Mouse (Mus musculus) CD4-positive, CD25-positive, alpha-beta regulatory T cell, adult 4 months (primary cell): ENCODE measurements around the gene Gas8. TPM values are rescaled to one million over a fixed set of nuclear protein-coding genes. Genes with fewer than 3 reads are reported as not detected.
"Not testable (repeated sequence)": the region's sequence is repeated elsewhere in the genome, so short reads cannot be mapped to it uniquely, and the experiment has no call there.

Experiments
- ATAC-seq: one replicate; pipeline ENCODE4 v1.8.0; 2017
- polyA plus RNA-seq, 2 experiments: library from polyadenylated mRNA; unstranded; fragments of 100-300 nt; shearing (Covaris generic); gene quantifications; one replicate each; pipeline ENCODE4 v1.2.1; 2017

Gene Gas8
- 1 to 10 TPM; 6.5 to 7.4 TPM for polyA plus RNA-seq

DNA sequence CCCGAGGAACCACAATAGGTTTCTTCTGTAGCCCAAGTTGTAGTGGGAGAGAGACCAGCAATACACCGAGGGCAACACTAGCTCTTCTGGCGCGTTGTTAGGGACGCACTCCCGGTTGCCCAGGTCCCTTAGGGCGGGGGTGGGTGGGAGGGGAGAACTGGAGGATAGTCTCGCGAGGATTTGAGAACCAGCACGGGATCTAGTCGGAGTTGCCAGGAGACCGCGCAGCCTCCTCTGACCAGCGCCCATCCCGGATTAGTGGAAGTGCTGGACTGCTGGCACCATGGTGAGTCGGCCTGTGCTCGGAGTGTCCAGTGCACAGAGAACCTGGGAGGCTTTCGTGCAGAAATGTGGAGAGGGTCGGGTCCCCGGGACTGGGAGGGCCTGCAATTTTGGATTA lies at the start of gene Gas8:
TSS of gene Gas8 (plus strand) at position 168 of the 400 bp plus-strand sequence.
- ATAC-seq, result peak; percentile 98

DNA sequence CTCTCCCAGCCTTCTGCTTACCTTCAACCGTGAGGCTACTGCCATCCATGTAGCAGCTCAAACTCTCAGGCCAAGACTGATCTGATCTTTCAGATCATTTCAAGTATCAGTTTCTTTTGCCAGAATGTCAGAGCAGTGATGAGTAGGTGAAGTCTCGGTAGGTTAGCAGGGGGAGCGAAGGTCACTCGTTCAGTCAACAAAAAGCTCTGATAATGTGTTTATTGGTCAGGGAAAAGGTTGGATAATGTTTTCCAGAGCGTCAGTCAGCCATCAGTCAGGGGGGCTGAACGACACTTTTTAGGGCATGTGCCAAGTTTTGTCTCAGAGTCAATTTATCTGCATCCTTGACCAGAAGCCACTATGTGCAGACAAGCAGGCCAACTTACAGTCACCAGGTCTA lies 45.6 kb upstream of the Gas8 start:
- not testable (repeated sequence) for ATAC-seq

DNA sequence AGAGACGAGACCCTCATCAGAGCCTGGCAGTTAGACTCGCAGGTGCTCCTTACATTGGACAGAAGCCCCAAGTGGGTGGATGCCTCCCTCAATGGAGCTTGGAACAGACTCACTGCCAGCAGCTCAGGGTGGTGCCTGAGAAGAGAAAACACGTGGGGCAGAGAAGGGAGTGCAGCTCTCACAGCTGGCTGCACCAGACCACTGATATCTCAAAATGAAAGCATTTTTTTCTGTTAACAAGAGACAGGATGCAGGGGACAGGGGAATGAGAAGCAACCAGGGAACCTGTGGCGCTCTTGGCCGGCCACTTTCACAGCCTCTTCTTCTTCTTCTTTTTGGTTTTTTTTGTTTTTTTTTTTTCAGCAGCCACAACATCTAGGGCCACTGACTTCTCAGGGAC lies 44.1 kb upstream of the Gas8 start:
- ATAC-seq, result not testable (repeated sequence)

DNA sequence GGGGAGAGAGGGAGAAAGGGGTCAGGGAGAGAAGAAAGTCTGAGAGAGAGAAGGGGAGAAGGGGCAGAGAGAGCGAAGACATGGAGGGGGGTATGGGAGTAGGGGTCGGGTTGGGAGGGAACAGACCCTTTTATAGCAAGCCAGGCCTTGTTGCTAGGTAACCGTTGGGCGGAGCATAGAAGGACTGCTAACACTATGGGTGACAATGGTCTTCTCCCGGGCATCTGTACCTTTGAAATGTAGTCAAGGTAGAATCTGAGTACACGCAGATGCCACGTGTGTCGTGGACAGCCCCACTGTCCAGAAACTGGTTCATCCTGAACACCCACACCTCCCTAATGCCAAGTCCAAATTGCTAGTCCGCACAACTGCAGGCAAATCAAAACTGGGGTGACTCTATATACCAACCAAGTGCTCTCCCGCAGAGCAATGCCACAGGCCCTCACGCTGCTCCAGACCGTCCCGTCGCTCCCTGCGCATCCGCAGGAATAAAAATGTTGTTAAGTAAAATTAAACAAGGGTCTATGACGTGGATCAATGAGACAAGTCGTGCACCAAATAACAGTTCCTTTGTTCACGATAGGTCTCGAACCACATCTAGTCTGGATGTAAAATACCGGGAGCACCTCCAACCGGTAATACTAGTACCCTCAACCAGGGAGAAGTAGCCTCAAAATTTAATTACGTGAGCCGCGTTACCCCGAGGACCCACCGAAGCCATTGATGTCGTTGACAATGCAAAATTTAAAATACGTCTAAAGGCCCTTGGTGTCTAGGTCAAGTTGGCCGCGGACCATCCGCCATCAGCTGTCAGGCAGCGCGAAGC lies 41.5 kb upstream of the Gas8 start:
- peak; percentile 20 for ATAC-seq

DNA sequence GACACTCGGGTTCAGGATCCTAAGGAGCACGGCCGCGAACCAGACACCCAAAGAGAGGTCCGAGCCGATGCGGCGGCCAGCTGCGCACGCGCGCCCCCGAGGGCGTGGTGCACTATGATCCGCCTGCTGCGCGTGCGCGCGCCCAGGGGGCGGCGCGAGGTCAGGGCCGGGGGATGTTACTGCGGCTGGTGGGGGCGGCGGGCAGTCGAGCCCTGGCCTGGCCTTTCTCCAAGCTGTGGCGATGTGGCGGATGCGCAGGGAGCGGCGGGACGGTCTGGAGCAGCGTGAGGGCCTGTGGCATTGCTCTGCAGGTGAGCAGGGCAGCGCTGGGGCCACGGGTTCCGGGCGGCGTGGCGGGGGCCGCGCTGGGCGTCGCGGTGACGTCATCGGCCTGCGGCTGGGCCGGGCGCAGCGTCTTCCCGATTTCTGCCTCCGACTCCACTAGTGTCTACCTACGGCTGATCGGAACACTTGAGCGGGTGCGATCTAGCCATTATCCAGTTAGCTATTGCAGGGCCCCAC lies 40.8 kb upstream of the Gas8 start, which contains the start of gene Afg3l1:
TSS of gene Afg3l1 (plus strand) at position 167 of the 522 bp plus-strand sequence.
- peak; percentile 76 for ATAC-seq

DNA sequence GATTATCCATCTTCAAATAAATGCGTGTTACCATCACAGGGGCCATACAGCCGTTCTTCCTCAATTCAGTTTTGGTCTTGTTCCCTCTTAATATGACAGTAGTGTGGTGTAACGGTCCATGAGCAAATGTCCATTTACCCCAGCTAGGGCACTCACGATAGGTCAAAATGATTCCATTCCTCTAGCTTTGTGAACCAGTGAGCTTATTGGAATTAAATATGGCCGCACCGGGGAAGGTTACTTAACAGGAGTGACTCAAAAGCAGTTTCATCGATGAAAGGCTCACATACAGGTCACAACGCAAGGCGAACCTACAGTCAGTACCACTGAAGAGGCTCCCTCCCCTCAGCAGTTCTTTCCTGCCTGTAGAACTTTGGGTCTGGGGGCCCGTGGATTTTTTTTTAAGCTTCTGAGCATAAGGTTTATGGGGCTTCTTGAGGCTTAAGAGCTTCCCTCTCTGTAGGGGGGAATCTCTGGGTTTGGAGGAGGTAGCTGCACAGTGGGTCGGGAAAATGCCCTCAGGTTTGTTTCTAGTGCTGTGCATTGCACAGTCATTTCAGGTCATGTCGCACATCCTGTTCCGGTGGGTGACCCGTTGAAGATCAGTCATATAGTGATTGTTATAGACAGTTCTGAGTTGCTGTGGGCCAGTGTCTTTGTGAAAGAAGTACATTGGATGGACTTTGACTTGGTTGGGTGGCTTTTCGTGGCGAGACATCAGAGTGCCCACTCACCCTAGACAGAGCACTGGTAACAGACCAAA lies 40.0 kb upstream of the Gas8 start:
- peak; percentile 66 for ATAC-seq

DNA sequence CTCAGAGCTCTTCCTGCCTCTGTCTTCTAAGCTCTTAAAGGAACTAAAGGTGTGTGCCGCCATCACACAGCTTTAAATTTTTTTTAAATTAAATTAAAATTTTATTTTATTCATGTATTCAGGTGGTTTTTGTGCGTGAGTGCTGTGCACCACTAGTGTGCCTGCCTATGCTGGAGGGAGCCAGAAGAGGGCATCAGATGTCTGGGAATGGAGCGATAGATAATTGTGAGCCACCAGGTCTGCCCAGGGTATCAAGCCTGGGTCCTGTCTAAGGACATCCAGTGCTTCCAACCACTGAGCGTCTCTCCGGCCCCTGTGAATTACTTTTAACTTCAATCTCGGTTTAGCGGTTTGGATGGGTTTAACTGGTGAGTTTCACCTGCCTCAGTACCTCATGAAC lies 36.0 kb upstream of the Gas8 start:
- no peak for ATAC-seq

DNA sequence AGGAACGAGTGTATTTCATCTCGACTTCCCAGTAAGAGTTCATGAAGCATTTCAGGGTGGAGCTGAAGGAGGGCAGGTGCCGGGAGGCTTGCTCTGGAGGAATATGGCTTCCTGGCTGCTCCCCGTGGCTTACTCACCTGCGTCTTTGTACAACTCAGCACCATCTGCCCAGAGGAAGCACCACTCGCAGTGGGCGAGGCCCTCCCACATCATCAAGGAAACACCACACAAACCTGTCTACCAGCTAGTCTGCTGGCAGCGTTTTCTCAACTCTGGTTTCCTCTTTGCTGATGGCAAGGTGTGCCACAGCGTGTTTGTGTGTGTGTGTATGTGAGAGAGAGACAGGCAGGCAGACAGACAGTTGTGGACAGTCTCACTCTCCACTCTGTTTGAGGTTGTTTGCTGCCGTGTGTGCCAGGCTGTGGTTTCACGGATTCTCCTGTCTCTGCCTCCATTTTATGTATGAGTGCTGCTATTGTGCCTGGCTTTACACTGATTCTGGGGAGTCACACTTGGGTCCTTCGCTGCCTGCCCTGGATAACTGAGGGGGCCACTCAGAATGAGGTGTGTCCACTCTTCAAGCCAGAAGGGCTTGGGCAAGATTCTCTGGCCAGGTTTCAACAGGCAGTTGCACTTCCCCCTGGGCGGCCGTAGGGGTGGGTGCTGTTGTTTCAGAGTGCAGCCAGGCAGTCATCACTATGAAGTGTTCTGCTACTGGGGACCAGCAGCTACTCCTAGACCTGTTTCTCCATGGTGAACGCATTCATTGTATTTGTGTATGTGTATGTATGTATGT lies 27.2 kb upstream of the Gas8 start:
- ATAC-seq, result no peak

DNA sequence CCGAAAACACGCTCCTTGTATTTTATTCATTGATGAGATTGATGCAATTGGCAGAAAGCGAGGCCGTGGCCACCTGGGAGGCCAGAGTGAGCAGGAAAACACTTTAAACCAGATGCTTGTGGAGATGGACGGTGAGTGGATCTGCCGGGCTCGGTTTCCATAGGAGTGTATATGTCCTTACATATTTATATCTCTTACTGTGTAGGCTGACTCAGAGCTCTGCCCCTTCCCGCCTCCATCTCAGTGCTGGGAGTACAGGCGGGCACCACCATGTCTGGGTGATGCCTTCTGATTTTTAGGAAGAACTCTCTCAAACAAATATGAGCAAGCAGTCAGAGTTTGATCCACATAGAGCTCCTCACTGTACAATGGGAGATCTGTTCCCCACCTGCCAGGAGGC lies 25.7 kb upstream of the Gas8 start:
- ATAC-seq, result no peak

DNA sequence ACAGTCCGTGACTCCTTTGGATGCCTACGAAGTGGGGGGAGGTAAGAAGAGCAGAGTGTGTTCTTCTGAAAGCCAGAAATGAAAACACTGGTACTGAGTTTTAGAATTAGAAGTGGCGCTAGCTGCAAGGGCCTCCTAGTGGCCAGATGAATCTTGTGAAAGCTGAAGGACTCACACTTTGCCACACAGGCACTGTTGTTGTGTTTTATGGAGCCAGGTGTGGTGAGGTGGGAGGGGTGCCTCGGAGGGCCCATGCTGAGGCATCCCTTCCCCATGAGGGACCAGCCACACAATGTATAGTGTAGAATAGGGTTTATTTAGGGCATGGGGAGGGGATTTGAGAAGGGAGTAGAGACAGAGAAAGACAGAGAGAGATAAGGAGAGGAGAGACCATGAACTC lies 20.9 kb upstream of the Gas8 start:
- no peak for ATAC-seq

DNA sequence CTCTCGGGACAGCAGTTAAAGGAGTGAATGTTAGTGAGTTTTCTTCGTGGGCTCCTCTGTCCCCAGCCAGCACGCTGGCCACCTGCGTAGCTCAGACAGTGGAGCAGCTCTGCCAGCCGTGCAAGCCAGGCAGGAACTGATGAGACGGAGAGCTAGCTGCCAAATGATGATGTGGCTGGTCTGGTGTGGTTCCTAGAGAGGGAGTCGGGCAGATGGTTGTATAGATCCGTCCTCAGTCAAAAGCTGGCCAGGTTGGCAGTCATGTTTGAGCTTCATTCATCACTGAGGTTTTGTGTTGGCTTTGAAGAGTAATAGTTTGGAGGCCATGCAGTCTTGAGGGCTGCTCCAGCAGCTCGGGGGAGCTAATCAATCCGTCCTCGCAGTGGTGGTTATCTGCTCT lies 19.7 kb upstream of the Gas8 start:
- ATAC-seq, result no peak

DNA sequence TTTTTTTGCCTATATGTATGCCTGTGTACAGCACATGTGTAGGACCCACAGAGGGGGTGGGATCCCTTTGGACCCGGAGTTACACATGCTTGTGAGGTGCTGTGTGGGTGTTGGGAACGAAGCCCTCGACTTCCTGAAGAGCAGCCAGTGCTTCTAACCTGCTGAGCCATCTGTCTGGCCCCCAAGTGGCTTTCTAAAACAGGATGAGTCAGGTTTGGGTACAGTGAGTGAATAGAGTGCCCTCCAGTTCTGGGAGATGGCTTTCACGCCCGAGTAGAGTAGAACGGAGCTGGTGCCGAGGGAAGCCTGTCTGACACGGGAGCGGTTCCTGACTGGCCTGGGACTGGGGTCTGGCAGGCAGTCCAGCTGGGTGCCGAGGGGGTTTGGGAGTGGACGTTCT lies 19.1 kb upstream of the Gas8 start:
- ATAC-seq, result no peak

DNA sequence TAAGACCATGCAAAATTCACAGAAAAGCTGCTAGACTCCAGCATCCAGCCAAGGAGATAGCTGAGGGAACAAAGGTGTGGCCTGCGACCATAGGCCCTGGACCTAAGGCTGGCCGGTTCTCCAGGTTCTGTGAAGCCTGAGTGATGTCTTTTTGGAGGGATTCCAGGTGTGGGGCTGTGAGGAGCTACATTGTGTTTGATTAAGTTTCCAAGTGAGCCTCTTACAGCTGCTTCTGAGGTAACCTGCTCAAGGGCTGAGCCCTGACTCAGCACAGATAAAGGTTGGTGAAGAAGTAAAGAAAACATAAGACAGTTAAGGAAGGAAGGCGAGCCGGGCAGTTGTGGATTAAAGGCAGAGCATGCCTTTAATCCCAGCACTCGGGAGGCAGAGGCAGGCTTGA lies 16.4 kb upstream of the Gas8 start:
- no peak for ATAC-seq

DNA sequence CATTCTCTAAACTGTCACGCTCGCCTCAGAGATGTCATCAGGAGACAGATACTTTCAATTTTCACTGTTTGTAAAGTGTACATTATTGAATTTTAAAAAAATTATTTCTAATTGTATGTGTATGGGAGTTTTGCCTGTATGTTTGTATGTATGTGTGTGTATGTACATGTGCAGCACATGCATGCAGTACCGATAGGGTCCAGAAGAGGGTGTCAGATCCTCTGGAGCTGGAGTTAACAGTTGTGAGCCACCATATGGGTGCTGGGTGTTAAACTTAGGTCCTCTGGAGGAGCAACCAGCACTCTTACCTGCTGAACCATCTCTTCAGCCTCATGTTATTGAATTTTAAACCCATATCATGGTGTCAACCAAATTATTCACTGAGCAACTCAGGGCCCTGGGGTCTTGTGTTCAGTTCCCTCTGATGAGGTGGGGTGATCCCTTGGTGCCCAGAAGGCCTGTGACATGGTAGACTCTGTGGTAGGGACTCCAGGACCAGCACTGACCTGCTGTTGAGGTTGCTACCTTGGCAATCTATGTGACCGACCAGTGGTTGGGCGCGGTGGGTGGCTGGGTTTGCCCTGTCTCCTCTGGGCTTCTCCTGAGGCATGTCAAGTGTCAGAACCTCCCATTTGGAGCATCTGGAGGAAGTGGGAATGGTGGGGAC lies 14.7 kb upstream of the Gas8 start:
- no peak for ATAC-seq

DNA sequence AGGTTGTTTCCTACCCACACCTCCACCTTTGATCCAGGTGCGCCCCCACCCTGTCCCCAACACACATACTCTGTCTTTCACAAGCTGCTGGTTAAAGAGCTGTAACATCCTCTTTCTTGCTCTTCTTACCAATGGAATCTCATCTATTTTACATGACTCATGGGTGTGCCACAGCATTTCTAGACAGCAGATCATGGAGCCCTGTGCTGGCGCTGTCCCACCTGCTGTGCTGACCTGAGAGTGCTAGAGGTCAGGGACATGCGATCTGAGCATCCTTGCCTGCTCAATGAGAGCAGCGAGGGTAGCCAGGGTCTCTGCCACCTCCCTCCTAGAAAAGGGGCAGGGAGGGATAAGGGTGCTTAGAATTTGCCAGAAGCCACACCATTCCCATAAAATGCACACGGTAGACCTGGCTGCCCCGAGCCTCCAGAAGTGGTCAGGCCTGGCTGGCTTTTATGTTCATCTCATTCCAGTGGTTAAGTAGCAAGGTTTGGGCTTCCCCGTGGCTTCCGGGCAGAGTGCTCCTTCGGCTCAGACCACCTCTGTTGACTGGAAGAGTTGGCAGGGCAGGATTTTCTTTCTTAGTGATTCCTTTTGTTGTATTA lies 13.9 kb upstream of the Gas8 start:
- no peak for ATAC-seq

DNA sequence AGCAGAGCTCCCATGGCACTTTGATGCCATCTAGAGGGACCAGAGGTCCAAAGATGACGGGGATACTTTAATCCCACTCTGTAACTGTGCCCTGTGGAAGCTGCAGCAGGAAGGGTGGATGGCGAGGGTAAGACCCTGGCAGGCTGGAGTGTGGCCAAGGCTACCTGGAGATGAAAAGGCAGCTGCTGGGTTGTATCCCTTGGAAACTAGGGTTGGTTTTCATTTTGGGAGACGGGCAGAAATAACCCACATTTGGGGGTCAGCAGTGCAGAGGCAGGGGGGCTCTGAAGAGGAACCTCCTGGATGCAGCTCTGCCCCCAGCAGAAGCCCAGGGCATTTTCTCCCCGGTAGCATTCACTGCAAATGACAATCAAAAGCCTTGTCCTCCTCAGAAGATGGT lies 13.4 kb upstream of the Gas8 start:
- no peak for ATAC-seq

DNA sequence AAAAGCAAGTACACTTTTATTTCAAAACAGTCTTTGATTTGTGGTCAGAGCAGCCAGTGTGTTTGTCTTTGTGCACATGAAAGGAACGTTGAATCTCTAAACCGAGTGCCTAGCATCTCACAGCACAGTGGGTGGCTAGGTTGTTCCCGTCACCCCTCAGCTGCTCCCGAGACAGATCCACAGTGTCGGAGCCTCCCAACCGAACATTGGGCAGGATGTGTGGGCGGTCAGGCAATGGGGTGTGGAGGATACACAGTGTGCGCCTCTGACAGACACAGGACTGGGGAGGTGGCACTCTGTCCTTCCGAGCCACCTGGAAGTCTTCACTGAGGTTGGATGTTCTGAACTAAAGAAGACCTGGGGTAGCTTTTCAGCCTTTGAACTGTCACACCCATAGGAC lies 12.9 kb upstream of the Gas8 start:
- no peak for ATAC-seq

DNA sequence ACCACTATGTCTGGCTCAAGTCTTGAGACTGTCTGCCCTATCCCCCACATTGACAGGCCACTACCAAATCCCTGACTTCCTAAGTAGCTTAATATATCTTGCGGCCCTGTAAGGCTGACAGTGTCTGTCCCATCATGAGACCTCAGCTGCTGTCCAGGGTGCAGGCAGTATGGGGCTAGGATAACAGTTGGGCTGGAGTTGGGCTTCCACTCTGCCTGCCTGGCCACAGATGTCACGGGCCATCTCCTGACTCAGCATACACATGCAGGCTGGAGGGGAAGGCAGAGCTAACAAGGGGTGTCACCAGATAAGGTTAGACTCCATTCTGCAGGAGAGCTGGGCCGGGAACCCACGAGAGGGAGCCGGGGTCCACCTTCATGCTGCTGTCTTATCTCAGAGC lies 11.5 kb upstream of the Gas8 start:
- ATAC-seq, result no peak

DNA sequence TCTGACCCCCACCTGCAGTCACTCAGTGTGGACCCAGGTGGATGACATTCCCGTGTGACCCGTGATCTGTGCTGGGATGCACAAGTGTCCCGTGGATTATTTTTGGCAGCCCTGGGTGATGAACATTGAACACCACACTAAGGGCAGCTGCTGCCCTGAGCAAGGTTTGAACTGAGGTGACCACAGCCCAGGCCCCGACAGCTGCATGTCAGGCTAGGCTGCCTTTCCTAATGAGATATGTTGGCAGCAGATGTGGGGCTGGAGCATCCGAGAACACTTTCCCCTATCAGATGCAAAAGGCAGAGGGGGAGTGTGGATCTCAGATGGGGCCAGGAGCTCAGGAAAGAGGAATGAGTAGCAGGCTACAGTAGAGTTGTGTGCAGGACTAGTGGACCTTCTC lies 7.8 kb upstream of the Gas8 start:
- no peak for ATAC-seq

DNA sequence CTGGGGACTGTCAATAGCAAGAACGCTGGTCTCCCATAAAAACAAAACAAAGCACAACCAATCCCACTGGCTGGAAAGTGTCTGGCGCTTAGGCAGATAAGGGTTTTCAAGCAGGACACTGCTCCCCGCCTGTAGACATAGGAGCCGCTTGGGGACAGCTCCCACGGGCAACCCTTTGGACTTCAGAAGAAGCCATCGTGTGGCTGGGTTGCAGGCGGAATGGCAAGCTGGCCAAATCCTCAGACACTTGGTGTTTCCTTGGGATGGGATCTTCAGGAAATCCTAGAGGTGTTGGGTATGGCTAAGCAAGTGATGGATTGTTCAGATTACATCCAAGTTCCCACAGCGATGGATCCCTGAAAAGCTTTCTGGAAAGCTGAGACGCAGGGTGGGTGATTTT lies 4.5 kb upstream of the Gas8 start:
- no peak for ATAC-seq

DNA sequence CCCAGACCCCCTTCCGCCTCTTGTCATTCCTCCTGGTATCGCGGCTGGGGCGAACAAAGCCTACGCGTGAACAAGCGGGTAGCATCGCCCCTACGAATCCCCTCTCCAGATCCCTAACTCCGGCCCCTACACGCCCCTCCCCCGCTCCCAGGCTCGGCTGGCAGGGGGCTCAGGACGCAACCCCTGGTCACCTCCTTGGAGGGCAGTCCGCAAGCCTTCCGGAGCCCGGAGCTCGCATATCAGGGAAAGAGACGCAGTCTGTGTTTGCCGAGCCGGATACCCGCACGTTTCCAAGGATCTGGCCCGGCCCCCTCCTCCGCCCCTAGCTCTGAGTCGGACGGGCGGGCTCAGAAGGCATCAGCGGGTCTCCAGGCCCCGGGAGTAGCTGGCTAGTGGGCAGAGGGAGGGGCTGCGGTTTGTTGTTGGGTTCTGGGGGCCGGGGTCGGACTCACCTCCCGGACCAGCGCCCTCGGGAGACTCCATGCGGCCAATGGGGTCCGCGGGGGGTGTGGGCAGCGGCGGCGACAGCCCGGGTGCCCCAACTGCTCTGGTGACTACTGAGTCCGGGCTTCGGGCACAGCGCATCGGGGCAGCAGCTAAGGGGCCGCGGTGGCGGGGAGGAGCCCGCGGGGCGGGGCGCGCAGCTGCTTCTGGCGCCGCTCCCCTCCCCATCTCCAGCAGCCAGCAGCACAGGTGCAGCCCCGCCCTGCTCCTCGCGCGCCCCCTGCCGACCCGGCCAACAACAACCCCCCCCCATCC lies 3.7 kb upstream of the Gas8 start, which contains the start of gene Dbndd1:
TSS of gene Dbndd1 (minus strand) at position 683 of the 759 bp plus-strand sequence.
- ATAC-seq, result no peak
